Mouse (Mus musculus) embryo, embryonic 9.5 days (tissue): Measurements from ENCODE around the gene Edem1.
"Not testable (repeated sequence)": the region's sequence is repeated elsewhere in the genome, so short reads cannot be mapped to it uniquely, and the experiment has no call there.

Source experiments
- DNase-seq: peaks from one replicate; pipeline ENCODE4 v3.0.0-alpha.2; 2017; ENCODE audit errors: extremely low spot score

The Edem1 gene

GRCm38 (mm10) chr6:108829386-108830370 lies 1.2 kb downstream of the Edem1 start:
- no peak for DNase-seq

- DNase-seq: no peak
Observed at GRCm38 (mm10) chr6:108832170-108832569, 3.7 kb downstream of the Edem1 start.

- no peak for DNase-seq
Observed at GRCm38 (mm10) chr6:108832989-108833388, 4.5 kb downstream of the Edem1 start.

GRCm38 (mm10) chr6:108833963-108834697 lies 5.7 kb downstream of the Edem1 start:
- DNase-seq: no peak

GRCm38 (mm10) chr6:108835765-108836691 lies 7.6 kb downstream of the Edem1 start:
- DNase-seq: no peak

GRCm38 (mm10) chr6:108837081-108837480 lies 8.6 kb downstream of the Edem1 start:
- no peak for DNase-seq

- DNase-seq: no peak
Observed at GRCm38 (mm10) chr6:108837958-108838357, 9.5 kb downstream of the Edem1 start.

- no peak for DNase-seq
Observed at GRCm38 (mm10) chr6:108839432-108839831, 11.0 kb downstream of the Edem1 start.

- DNase-seq: no peak
Observed at GRCm38 (mm10) chr6:108840861-108841640, 12.6 kb downstream of the Edem1 start.

GRCm38 (mm10) chr6:108843664-108844063 lies 15.2 kb downstream of the Edem1 start:
- no peak for DNase-seq

- DNase-seq: no peak
Observed at GRCm38 (mm10) chr6:108844093-108844492, 15.7 kb downstream of the Edem1 start.

GRCm38 (mm10) chr6:108844771-108845170 lies 16.3 kb downstream of the Edem1 start:
- no peak for DNase-seq

GRCm38 (mm10) chr6:108852088-108852670 lies 23.7 kb downstream of the Edem1 start:
- no peak for DNase-seq

GRCm38 (mm10) chr6:108852986-108853385 lies 24.5 kb downstream of the Edem1 start:
- no peak for DNase-seq

GRCm38 (mm10) chr6:108858583-108858982 lies 30.1 kb downstream of the Edem1 start:
- DNase-seq: no peak

GRCm38 (mm10) chr6:108861226-108861625 lies 32.8 kb downstream of the Edem1 start:
- no peak for DNase-seq

GRCm38 (mm10) chr6:108862548-108862947 lies 34.1 kb downstream of the Edem1 start:
- DNase-seq: no peak

GRCm38 (mm10) chr6:108866317-108866716 lies 37.9 kb downstream of the Edem1 start:
- DNase-seq: no peak

- DNase-seq: not testable (repeated sequence)
Observed at GRCm38 (mm10) chr6:108869031-108869430, 40.6 kb downstream of the Edem1 start.

- DNase-seq: no peak
Observed at GRCm38 (mm10) chr6:108870421-108870820, 42.0 kb downstream of the Edem1 start.
